ENCODE assay signal across 12 mouse cellular contexts in genomic region chr13:108498773-108499313, GRCm38 (mm10). TPM values are rescaled to one million over a fixed set of nuclear protein-coding genes. Genes with fewer than 3 reads are reported as not detected.
A peak's percentile ranks its signal among the peaks of the same experiment; 100 is the strongest.
DNase-seq lines count a peak whose midpoint lies in the region; ATAC-seq lines count a peak whose summit lies in the region.
"Had no signal": no experiment of that assay in that cellular context is flagged by ENCODE, and none has a peak within 500 bp of the region (broad histone marks: within the 10 kb centered on the region; RNA-seq: fewer than 3 reads in every experiment).

No protein-coding gene starts in this region.

- 66% methylated on average over 9 of the region's 9 CpGs for whole genome bisulfite sequencing in hindbrain, embryonic 15.5 days
- 63% methylated on average over 9 of the region's 9 CpGs for WGBS in hindbrain, embryonic 14.5 days
- 5% methylated on average over 9 of the region's 9 CpGs for WGBS in large intestine, adult 2 months

- 0 out of 2 replicates have a peak, but pooled peaks cover 3% of the 10 kb centered on the region for H3K4me1 ChIP-seq in hindbrain, embryonic 15.5 days (replicated peaks)
- H3K4me1 ChIP-seq in hindbrain, embryonic 14.5 days (replicated peaks; ENCODE audit: control insufficient read depth, insufficient read depth, low read length) = no peaks in the 10 kb centered on the region
- H3K4me1 ChIP-seq: midbrain, embryonic 10.5 days had no signal

- H3K4me2 ChIP-seq in hindbrain, embryonic 15.5 days = peak overlapping the region; percentile 27
- H3K4me2 ChIP-seq in hindbrain, embryonic 14.5 days (replicated peaks) = no peak overlapping the region

- 0 out of 2 replicates have a peak overlapping the region, but pooled peaks have one; percentile 20 for H3K27ac ChIP-seq in hindbrain, embryonic 15.5 days (replicated peaks)
- H3K27ac ChIP-seq in hindbrain, embryonic 14.5 days = no peak overlapping the region
- H3K27ac ChIP-seq: midbrain, embryonic 10.5 days had no signal

- no peaks in the 10 kb centered on the region for H3K36me3 ChIP-seq in hindbrain, embryonic 15.5 days
- H3K36me3 ChIP-seq in hindbrain, embryonic 14.5 days (replicated peaks; ENCODE audit: control insufficient read depth, insufficient read depth) = no peaks in the 10 kb centered on the region
- H3K36me3 ChIP-seq: midbrain, embryonic 10.5 days had no signal

- DNase-seq in hindbrain, embryonic 14.5 days (ENCODE audit: low spot score) = no peak
- peak; percentile 3 for DNase-seq in urinary bladder, postnatal 14 days (ENCODE audit: low spot score)
- DNase-seq in urinary bladder, adult 18-20 months (ENCODE audit: low spot score in 2 of 2) = no peak
- peak; percentile 72 for DNase-seq in large intestine, adult 2 months (ENCODE audit: low read depth, low spot score)
- no peak for DNase-seq in adrenal gland, adult (ENCODE audit: inconsistent age in 2 of 2, low spot score in 1 of 2)
- no peak for DNase-seq in cerebellum, adult 9-10 months
- DNase-seq: forebrain, postnatal 0 days; thymus, adult 18-20 months had no signal

- no peak for ATAC-seq in hindbrain, embryonic 15.5 days (ENCODE audit: low FRiP score, low read depth)
- ATAC-seq in hindbrain, embryonic 14.5 days (ENCODE audit: low FRiP score) = no peak
- ATAC-seq in erythroid progenitor cell, adult 5-6 weeks (replicated peaks; ENCODE audit: low FRiP score, poor library complexity, severe bottlenecking) = no peak
- ATAC-seq: forebrain, postnatal 0 days had no signal

- H3K27me3 ChIP-seq in hindbrain, embryonic 15.5 days = no peaks in the 10 kb centered on the region
- H3K27me3 ChIP-seq in hindbrain, embryonic 14.5 days (ENCODE audit: control insufficient read depth, insufficient read depth, low read length) = no peaks in the 10 kb centered on the region
- H3K27me3 ChIP-seq: CH12.LX had no signal

- no peaks in the 10 kb centered on the region for H3K9me3 ChIP-seq in hindbrain, embryonic 15.5 days
- H3K9me3 ChIP-seq in hindbrain, embryonic 14.5 days (ENCODE audit: control insufficient read depth, low read length) = no peaks in the 10 kb centered on the region
- H3K9me3 ChIP-seq: midbrain, embryonic 10.5 days had no signal

- H3K4me3 ChIP-seq in hindbrain, embryonic 15.5 days = 0 out of 2 replicates have a peak overlapping the region, but pooled peaks have one; percentile 3
- H3K4me3 ChIP-seq in hindbrain, embryonic 14.5 days (replicated peaks; ENCODE audit: low read length) = no peak overlapping the region
- H3K4me3 ChIP-seq: midbrain, embryonic 10.5 days had no signal

- no peak overlapping the region for H3K9ac ChIP-seq in hindbrain, embryonic 15.5 days
- H3K9ac ChIP-seq in hindbrain, embryonic 14.5 days = no peak overlapping the region
- H3K9ac ChIP-seq: forebrain, postnatal 0 days had no signal

RNA-seq across cellular contexts. Expression of gene Pde4d, which starts 49.1 kb away (rescaled TPM):
- polyA plus RNA-seq in hindbrain, embryonic 15.5 days (2015; fragmentation: Nextera tagmentation; extraction: Ambion mirVana) = 19.4 and 20.1 TPM in 2 replicates
- polyA plus RNA-seq in hindbrain, embryonic 14.5 days (2014; fragmentation: Nextera tagmentation; extraction: Ambion mirVana) = 23.2 and 24.8 TPM in 2 replicates
- polyA plus RNA-seq in large intestine, adult 2 months (2012; rRNA removed) = 7.7 and 12.1 TPM in 2 replicates
- total RNA-seq in erythroid progenitor cell, adult 5-6 weeks (2015; ENCODE audit: low replicate concordance) = 72.8 and 82.2 TPM in 2 replicates
- total RNA-seq in erythroid progenitor cell, adult 5-6 weeks (2017; ENCODE audit: low replicate concordance) = 53.0 and 61.3 TPM in 2 replicates
- total RNA-seq: CH12.LX had no signal

Comparison
In these comparisons a context has a peak if more than half of its experiments do, and no peak if none do; other contexts are left out.
1. DNase-seq: peak in urinary bladder, postnatal 14 days (single experiment) and large intestine, adult 2 months (single experiment); none in hindbrain, embryonic 14.5 days (single experiment), urinary bladder, adult 18-20 months (0 of 2), adrenal gland, adult (0 of 2) and cerebellum, adult 9-10 months (single experiment).